In genomic region chr5:65912201-65912600, GRCm38 (mm10) we compare ENCODE assay signal across 35 mouse cellular contexts. TPM values are rescaled to one million over a fixed set of nuclear protein-coding genes. Genes with fewer than 3 reads are reported as not detected.
DNase-seq lines count a peak whose midpoint lies in the region; ATAC-seq and TF ChIP-seq lines count a peak whose summit lies in the region.
"Had no signal": no experiment of that assay in that cellular context is flagged by ENCODE, and none has a peak within 500 bp of the region (broad histone marks: within the 10 kb centered on the region; RNA-seq: fewer than 3 reads in every experiment).

No protein-coding gene starts in this region.

- no peak for TF ChIP-seq POLR2A in spleen, adult 2 months (IDR thresholded peaks at IDR 0.05; ENCODE audit: low read depth, low read length)

- H3K4me3 ChIP-seq in spleen, adult 2 months (ENCODE audit: extremely low read depth, insufficient read depth, insufficient read length): no peak overlapping the region
- H3K4me3 ChIP-seq: embryonic facial prominence, embryonic 13.5 days; erythroblast, embryonic 14.5 days; gastrocnemius, adult 2 months; left cerebral cortex, adult 2 months; limb, embryonic 13.5 days; liver, embryonic 12.5 days had no signal

- ATAC-seq in inflammation-experienced regulatory T-cells, adult 6 months: peak; percentile 7
- ATAC-seq: forebrain, embryonic 16.5 days; liver, embryonic 12.5 days; lung, postnatal 0 days had no signal

- no peak for DNase-seq in spleen, adult 2 months (ENCODE audit: low read depth in 1 of 2, low spot score in 2 of 2)
- DNase-seq in spleen, adult 18-20 months: no peak
- DNase-seq in ES-CJ7 (ENCODE audit: low read depth, low spot score): peak; percentile 83
- DNase-seq in left cerebral cortex, adult 8-10 months (ENCODE audit: low spot score in 2 of 2): no peak
- DNase-seq in adrenal gland, adult 2 months: no peak
- no peak for DNase-seq in layer of hippocampus, postnatal 10 days (ENCODE audit: low spot score in 2 of 2)
- DNase-seq: adrenal gland, postnatal 10 days; cerebellum, adult 9-10 months; embryo, embryonic 11 days; gastrocnemius, adult 2 months; gastrocnemius, postnatal 36 days; heart, adult 18-20 months; kidney, adult 11 months; kidney, postnatal 14 days; layer of hippocampus, adult 9-11 months; lung, adult 18-20 months; lung, postnatal 4 days; midbrain, embryonic 14.5 days; right cerebral cortex, postnatal 25 days had no signal

- 55% methylated on average over 5 of the region's 5 CpGs for WGBS in spleen, adult 2 months

- TF ChIP-seq CTCF in spleen, adult 2 months (IDR thresholded peaks at IDR 0.05; ENCODE audit: extremely low read depth, insufficient read depth, insufficient read length, insufficient replicate concordance): no peak

- peak overlapping the region; percentile 56; the same call in 1 of the 2 replicates for H3K27ac ChIP-seq in spleen, adult 2 months (ENCODE audit: insufficient read depth, low read length)
- H3K27ac ChIP-seq: embryonic facial prominence, embryonic 13.5 days; gastrocnemius, adult 2 months; hindbrain, embryonic 14.5 days; left cerebral cortex, adult 2 months; limb, embryonic 13.5 days; liver, embryonic 12.5 days; stomach, postnatal 0 days had no signal

- H3K36me3 ChIP-seq in spleen, adult 2 months (ENCODE audit: control insufficient read depth, insufficient read depth, low read length): no peaks in the 10 kb centered on the region
- H3K36me3 ChIP-seq: embryonic facial prominence, embryonic 13.5 days; limb, embryonic 13.5 days; liver, embryonic 12.5 days had no signal

- peaks cover 19% of the 10 kb centered on the region; the same call in 1 of the 2 replicates for H3K4me1 ChIP-seq in spleen, adult 2 months (ENCODE audit: control insufficient read depth, insufficient read depth, insufficient read length)
- H3K4me1 ChIP-seq: embryonic facial prominence, embryonic 13.5 days; limb, embryonic 13.5 days had no signal

- H3K27me3 ChIP-seq in spleen, adult 2 months (ENCODE audit: control insufficient read depth, insufficient read depth, low read length): no peaks in the 10 kb centered on the region
- H3K27me3 ChIP-seq: embryonic facial prominence, embryonic 13.5 days; limb, embryonic 13.5 days; liver, embryonic 12.5 days had no signal

RNA-seq across cellular contexts. Expression of gene Chrna9, which starts 22.5 kb away (rescaled TPM):
- 0.54 TPM in 1 of 2 replicates, not detected in the other for polyA plus RNA-seq in spleen, adult 2 months (2012; rRNA removed)
- 1 to 10 TPM in 2 of 3 experiments, not detected in 1; 1.6 to 2.0 TPM for polyA plus RNA-seq in inflammation-experienced regulatory T-cells, adult 6 months (2017; shearing (Covaris generic))
- not detected for total RNA-seq in left cerebral cortex, adult 8-10 months (2022)
- not detected for total RNA-seq in adrenal gland, adult 2 months (2021)
- not detected in 2 replicates for polyA plus RNA-seq in adrenal gland, adult 2 months (2012; rRNA removed)
- not detected for total RNA-seq in layer of hippocampus, postnatal 10 days (2021)
- total RNA-seq: heart, adult 18-20 months; hematopoietic stem cell, adult 5-6 weeks; left cerebral cortex, adult 2 months; left cerebral cortex, postnatal 36 days; neutrophil, adult 5-6 weeks had no signal
- polyA plus RNA-seq: embryonic facial prominence, embryonic 13.5 days; erythroblast, embryonic 14.5 days; forebrain, embryonic 11.5 days; forebrain, embryonic 16.5 days; heart, embryonic 11.5 days; heart, postnatal 0 days; hindbrain, embryonic 14.5 days; liver, embryonic 12.5 days; lung, postnatal 0 days; midbrain, embryonic 14.5 days; stomach, postnatal 0 days had no signal

RNA-seq across cellular contexts. Expression of gene Rhoh, which starts 51.2 kb away (rescaled TPM):
- 28.0 and 33.6 TPM in 2 replicates for polyA plus RNA-seq in spleen, adult 2 months (2012; rRNA removed)
- polyA plus RNA-seq in inflammation-experienced regulatory T-cells, adult 6 months (2017; shearing (Covaris generic)): 100 to 1,000 TPM; 154 to 314 (median 282) TPM
- 1 to 10 TPM in 2 of 4 experiments, under 1 TPM in 2; 0.67 to 2.4 (median 1.6) TPM for total RNA-seq in left cerebral cortex, adult 8-10 months (2022)
- under 1 TPM; 0.52 to 0.69 TPM for total RNA-seq in adrenal gland, adult 2 months (2021)
- polyA plus RNA-seq in adrenal gland, adult 2 months (2012; rRNA removed): 0.18 and 0.29 TPM in 2 replicates
- 1 to 10 TPM; 1.1 to 1.2 TPM for total RNA-seq in layer of hippocampus, postnatal 10 days (2021)
- polyA plus RNA-seq: erythroblast, embryonic 14.5 days had no signal
